Mouse (Mus musculus): ENCODE measurements around the gene Rxra. TPM values are rescaled to one million over a fixed set of nuclear protein-coding genes. Genes with fewer than 3 reads are reported as not detected.

Gene Rxra
- total and polyA plus RNA-seq, 2 experiments = 108 to 313 TPM

GRCm38 (mm10) chr2:27686335-27686734 is 10.1 kb downstream of the Rxra start:
- no peaks in the 10 kb centered on the region for H3K27me3 ChIP-seq (ENCODE audit: control insufficient read depth, insufficient read depth, low read length)
- WGBS = 45% methylated on average over 2 of the region's 2 CpGs
- TF ChIP-seq POLR2A (IDR thresholded peaks at IDR 0.05; ENCODE audit: extremely low read depth, insufficient read depth, low read length) = no peak
- TF ChIP-seq CTCF (IDR thresholded peaks at IDR 0.05; ENCODE audit: low read depth, low read length) = no peak

GRCm38 (mm10) chr2:27687041-27687440 is 10.8 kb downstream of the Rxra start:
- Histone ChIP-seq H3K79me2 (ENCODE audit: control insufficient read depth, insufficient read depth, low read length) (peaks cover 93% of the 10 kb centered on the region), H3K27ac (replicated peaks; ENCODE audit: insufficient read depth, low read depth, low read length) (peak overlapping the region; percentile 40), H3K36me3 (ENCODE audit: control insufficient read depth, insufficient read depth, low read length) (no peaks in the 10 kb centered on the region), H3K4me1 (ENCODE audit: control insufficient read depth, insufficient read depth, low read length) (peaks cover 88% of the 10 kb centered on the region), H3K4me3 (ENCODE audit: insufficient read depth, low read depth, low read length) (no peak overlapping the region), H3K27me3 (ENCODE audit: control insufficient read depth, insufficient read depth, low read length) (no peaks in the 10 kb centered on the region), H3K9ac (ENCODE audit: low read depth, low read length) (peak overlapping the region; percentile 53)
- peak; percentile 60 for DNase-seq (ENCODE audit: extremely low read depth, low read depth, low spot score)
- TF ChIP-seq CTCF (IDR thresholded peaks at IDR 0.05; ENCODE audit: low read depth, low read length) (no peak), POLR2A (IDR thresholded peaks at IDR 0.05; ENCODE audit: extremely low read depth, insufficient read depth, low read length) (no peak)
- WGBS = 9% methylated on average over 1 of the region's 1 CpGs

More at GRCm38 (mm10) chr2:27686335-27686734, 10.1 kb downstream of the Rxra start:
- H3K9ac ChIP-seq (ENCODE audit: low read depth, low read length) = peak overlapping the region; percentile 53; the same call in 1 of the 2 replicates
- peaks cover 93% of the 10 kb centered on the region for H3K79me2 ChIP-seq (ENCODE audit: control insufficient read depth, insufficient read depth, low read length)
- H3K4me1 ChIP-seq (ENCODE audit: control insufficient read depth, insufficient read depth, low read length) = peaks cover 88% of the 10 kb centered on the region
- peak overlapping the region; percentile 40 for H3K27ac ChIP-seq (replicated peaks; ENCODE audit: insufficient read depth, low read depth, low read length)
- no peak overlapping the region for H3K4me3 ChIP-seq (ENCODE audit: insufficient read depth, low read depth, low read length)
- no peaks in the 10 kb centered on the region for H3K36me3 ChIP-seq (ENCODE audit: control insufficient read depth, insufficient read depth, low read length)
- peak; percentile 82 for DNase-seq (ENCODE audit: extremely low read depth, low read depth, low spot score)

- Histone ChIP-seq H3K9ac (ENCODE audit: low read depth, low read length) (peak overlapping the region; percentile 53), H3K79me2 (ENCODE audit: control insufficient read depth, insufficient read depth, low read length) (peaks cover 94% of the 10 kb centered on the region), H3K27me3 (ENCODE audit: control insufficient read depth, insufficient read depth, low read length) (no peaks in the 10 kb centered on the region), H3K36me3 (ENCODE audit: control insufficient read depth, insufficient read depth, low read length) (no peaks in the 10 kb centered on the region), H3K4me1 (ENCODE audit: control insufficient read depth, insufficient read depth, low read length) (peaks cover 89% of the 10 kb centered on the region), H3K27ac (replicated peaks; ENCODE audit: insufficient read depth, low read depth, low read length) (peak overlapping the region; percentile 40), H3K4me3 (ENCODE audit: insufficient read depth, low read depth, low read length) (no peak overlapping the region)
- TF ChIP-seq POLR2A (IDR thresholded peaks at IDR 0.05; ENCODE audit: extremely low read depth, insufficient read depth, low read length) (no peak), CTCF (IDR thresholded peaks at IDR 0.05; ENCODE audit: low read depth, low read length) (no peak)
- WGBS = 8% methylated on average over 5 of the region's 5 CpGs
- DNase-seq (ENCODE audit: extremely low read depth, low read depth, low spot score) = peak; percentile 70
Measured at GRCm38 (mm10) chr2:27687973-27688372, 11.7 kb downstream of the Rxra start.

GRCm38 (mm10) chr2:27690714-27691113 is 14.5 kb downstream of the Rxra start:
- H3K79me2 ChIP-seq (ENCODE audit: control insufficient read depth, insufficient read depth, low read length) = peaks cover 95% of the 10 kb centered on the region
- 16% methylated on average over 5 of the region's 5 CpGs for WGBS
- H3K27ac ChIP-seq (replicated peaks; ENCODE audit: insufficient read depth, low read depth, low read length) = peak overlapping the region; percentile 65
- no peak for DNase-seq (ENCODE audit: extremely low read depth, low read depth, low spot score)
- TF ChIP-seq CTCF (IDR thresholded peaks at IDR 0.05; ENCODE audit: low read depth, low read length) (no peak), POLR2A (IDR thresholded peaks at IDR 0.05; ENCODE audit: extremely low read depth, insufficient read depth, low read length) (no peak)
- no peak overlapping the region for H3K4me3 ChIP-seq (ENCODE audit: insufficient read depth, low read depth, low read length)
- H3K9ac ChIP-seq (ENCODE audit: low read depth, low read length) = peak overlapping the region; percentile 50
- H3K36me3 ChIP-seq (ENCODE audit: control insufficient read depth, insufficient read depth, low read length) = no peaks in the 10 kb centered on the region
- peaks cover 86% of the 10 kb centered on the region for H3K4me1 ChIP-seq (ENCODE audit: control insufficient read depth, insufficient read depth, low read length)
- H3K27me3 ChIP-seq (ENCODE audit: control insufficient read depth, insufficient read depth, low read length) = no peaks in the 10 kb centered on the region

- 46% methylated on average over 14 of the region's 14 CpGs for WGBS
- DNase-seq (ENCODE audit: extremely low read depth, low read depth, low spot score) = no peak
- Histone ChIP-seq H3K27me3 (ENCODE audit: control insufficient read depth, insufficient read depth, low read length) (no peaks in the 10 kb centered on the region), H3K4me1 (ENCODE audit: control insufficient read depth, insufficient read depth, low read length) (peaks cover 86% of the 10 kb centered on the region), H3K4me3 (ENCODE audit: insufficient read depth, low read depth, low read length) (no peak overlapping the region), H3K9ac (ENCODE audit: low read depth, low read length) (peak overlapping the region; percentile 50), H3K27ac (replicated peaks; ENCODE audit: insufficient read depth, low read depth, low read length) (peak overlapping the region; percentile 65), H3K36me3 (ENCODE audit: control insufficient read depth, insufficient read depth, low read length) (no peaks in the 10 kb centered on the region), H3K79me2 (ENCODE audit: control insufficient read depth, insufficient read depth, low read length) (peaks cover 95% of the 10 kb centered on the region)
- TF ChIP-seq CTCF (IDR thresholded peaks at IDR 0.05; ENCODE audit: low read depth, low read length) (no peak), POLR2A (IDR thresholded peaks at IDR 0.05; ENCODE audit: extremely low read depth, insufficient read depth, low read length) (no peak)
Measured at GRCm38 (mm10) chr2:27691139-27691720, 15.0 kb downstream of the Rxra start.

- Histone ChIP-seq H3K36me3 (ENCODE audit: control insufficient read depth, insufficient read depth, low read length) (no peaks in the 10 kb centered on the region), H3K27me3 (ENCODE audit: control insufficient read depth, insufficient read depth, low read length) (no peaks in the 10 kb centered on the region), H3K4me1 (ENCODE audit: control insufficient read depth, insufficient read depth, low read length) (peaks cover 86% of the 10 kb centered on the region), H3K4me3 (ENCODE audit: insufficient read depth, low read depth, low read length) (no peak overlapping the region), H3K9ac (ENCODE audit: low read depth, low read length) (0 out of 2 replicates have a peak overlapping the region, but pooled peaks have one; percentile 7), H3K27ac (replicated peaks; ENCODE audit: insufficient read depth, low read depth, low read length) (peak overlapping the region; percentile 21), H3K79me2 (ENCODE audit: control insufficient read depth, insufficient read depth, low read length) (peaks cover 95% of the 10 kb centered on the region)
- 21% methylated on average over 3 of the region's 3 CpGs for WGBS
- no peak for DNase-seq (ENCODE audit: extremely low read depth, low read depth, low spot score)
- TF ChIP-seq POLR2A (IDR thresholded peaks at IDR 0.05; ENCODE audit: extremely low read depth, insufficient read depth, low read length) = no peak
- no peak for TF ChIP-seq CTCF (IDR thresholded peaks at IDR 0.05; ENCODE audit: low read depth, low read length)
Measured at GRCm38 (mm10) chr2:27692608-27693007, 16.4 kb downstream of the Rxra start.

Measured in liver, adult 2 months (tissue).